Mouse (Mus musculus) lung, embryonic 14.5 days (tissue): ENCODE data around the gene Amn. TPM values are rescaled to one million over a fixed set of nuclear protein-coding genes. Genes with fewer than 3 reads are reported as not detected.

Experiments used
- ATAC-seq: fragments of 200-750 bp; cut with Nextera tagmentation; 2 replicates; pipeline ENCODE4 v1.8.0; 2017; ENCODE audit warnings: mild to moderate bottlenecking, moderate TSS enrichment, moderate library complexity; ENCODE audit not compliant: insufficient read depth
- DNase-seq: peaks from one replicate; pipeline ENCODE4 v3.0.0-alpha.2; 2015
- H3K27ac ChIP-seq: fragments of 300-500 bp; sonication (generic); 2 replicates; pipeline ENCODE4 v1.5.1; 2014; ENCODE audit warnings: low read depth, mild to moderate bottlenecking, moderate library complexity
- H3K27me3 ChIP-seq: fragments of 300-500 bp; sonication (generic); 2 replicates; pipeline ENCODE4 v1.6.1; 2014; ENCODE audit warnings: low read length, control low read depth; ENCODE audit not compliant: insufficient read depth
- H3K36me3 ChIP-seq: fragments of 300-500 bp; sonication (generic); 2 replicates; pipeline ENCODE4 v1.6.1; 2014; ENCODE audit warnings: control low read depth; ENCODE audit not compliant: insufficient read depth
- H3K4me1 ChIP-seq: fragments of 300-500 bp; sonication (generic); 2 replicates; pipeline ENCODE4 v1.6.1; 2014; ENCODE audit warnings: antibody characterized with exemption, control low read depth; ENCODE audit not compliant: insufficient read depth
- H3K4me2 ChIP-seq: fragments of 300-500 bp; sonication (generic); 2 replicates; pipeline ENCODE4 v1.6.1; 2014; ENCODE audit warnings: mild to moderate bottlenecking
- H3K4me3 ChIP-seq: fragments of 300-500 bp; sonication (generic); 2 replicates; pipeline ENCODE4 v1.5.1; 2014; ENCODE audit warnings: low read depth, low read length
- H3K9ac ChIP-seq: fragments of 300-500 bp; sonication (generic); 2 replicates; pipeline ENCODE4 v1.6.1; 2014
- H3K9me3 ChIP-seq: fragments of 300-500 bp; sonication (generic); 2 replicates; pipeline ENCODE4 v1.6.1; 2016; ENCODE audit warnings: low read depth, low read length, control low read depth
- CTCF ChIP-seq: IDR thresholded peaks from 2 replicates; pipeline ENCODE4 v1.5.1; 2016; ENCODE audit warnings: antibody characterized with exemption, low read depth
- WGBS: fragments of 180-500 bp; shearing (Covaris S2); extraction: QIAGEN DNeasy Blood & Tissue Kit; methylation state at CpG from one replicate; pipeline ENCODE4 v1.1.7; 2014; 5-methylcytosine and 5-hydroxymethylcytosine counted together
- polyA plus RNA-seq: library from polyadenylated mRNA; unstranded; fragments of >200 nt; fragmentation: Nextera tagmentation; extraction: Ambion mirVana; gene quantifications from 2 replicates; pipeline ENCODE4 v1.2.1, GENCODE M21; 2014

Gene Amn
- polyA plus RNA-seq, 1 experiment from 2014 or later: 0.36 TPM

- Histone ChIP-seq H3K4me2 (no peak overlapping the region), H3K4me1 (no peaks in the 10 kb centered on the region), H3K27ac (no peak overlapping the region), H3K36me3 (peaks cover 91% of the 10 kb centered on the region), H3K9ac (no peak overlapping the region), H3K27me3 (no peaks in the 10 kb centered on the region), H3K9me3 (no peaks in the 10 kb centered on the region), H3K4me3 (no peak overlapping the region)
- TF ChIP-seq CTCF: no peak
- no peak for DNase-seq
- ATAC-seq: no peak
- WGBS: 93% methylated on average over 27 of the region's 27 CpGs
These were observed 30.6 kb downstream of the Amn start for GRCm38 (mm10) chr12:111301322-111302017.

- Histone ChIP-seq H3K9ac (no peak overlapping the region), H3K4me1 (no peaks in the 10 kb centered on the region), H3K4me2 (no peak overlapping the region), H3K36me3 (peaks cover 91% of the 10 kb centered on the region), H3K4me3 (no peak overlapping the region), H3K27me3 (no peaks in the 10 kb centered on the region), H3K9me3 (no peaks in the 10 kb centered on the region), H3K27ac (no peak overlapping the region)
- no peak for DNase-seq
- TF ChIP-seq CTCF: no peak
- ATAC-seq: no peak
- WGBS: 93% methylated on average over 14 of the region's 14 CpGs
These were observed 31.1 kb downstream of the Amn start for GRCm38 (mm10) chr12:111302018-111302345.

DNA sequence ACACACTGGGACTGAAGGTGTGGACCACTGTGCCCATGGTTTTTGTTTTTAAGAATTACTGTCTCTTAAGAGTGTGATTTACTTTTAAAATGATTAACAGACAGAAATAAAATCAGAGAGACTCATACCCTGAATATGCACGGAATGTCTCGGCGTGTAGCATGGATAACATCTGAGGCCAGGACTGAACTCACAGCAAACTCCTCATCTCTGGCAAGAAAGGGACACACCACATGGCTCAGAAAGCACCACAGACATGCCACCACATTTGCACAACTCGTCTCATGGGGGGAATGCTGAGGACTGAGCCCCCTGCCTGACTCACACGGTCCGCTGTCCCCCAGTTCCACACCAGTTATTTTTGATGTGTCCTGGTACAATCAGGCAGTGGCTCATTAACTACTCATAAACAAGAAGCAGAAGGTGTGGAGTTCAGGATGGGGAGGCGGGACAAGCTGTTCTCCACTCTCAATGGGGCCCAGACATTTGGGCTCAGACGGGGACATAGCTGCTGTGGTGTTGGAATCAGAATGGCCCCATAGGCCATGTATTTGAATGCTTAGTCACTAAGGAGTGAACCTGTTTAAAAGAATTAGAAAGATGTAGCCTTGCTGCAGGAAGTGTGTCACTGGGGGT, 32.9 kb downstream of the Amn start:
- Histone ChIP-seq H3K27me3 (no peaks in the 10 kb centered on the region), H3K36me3 (peaks cover 91% of the 10 kb centered on the region), H3K4me3 (no peak overlapping the region), H3K27ac (no peak overlapping the region), H3K9me3 (no peaks in the 10 kb centered on the region), H3K4me1 (no peaks in the 10 kb centered on the region), H3K4me2 (no peak overlapping the region), H3K9ac (no peak overlapping the region)
- TF ChIP-seq CTCF: no peak
- DNase-seq: no peak
- no peak for ATAC-seq
- 93% methylated on average over 8 of the region's 8 CpGs for WGBS

DNA sequence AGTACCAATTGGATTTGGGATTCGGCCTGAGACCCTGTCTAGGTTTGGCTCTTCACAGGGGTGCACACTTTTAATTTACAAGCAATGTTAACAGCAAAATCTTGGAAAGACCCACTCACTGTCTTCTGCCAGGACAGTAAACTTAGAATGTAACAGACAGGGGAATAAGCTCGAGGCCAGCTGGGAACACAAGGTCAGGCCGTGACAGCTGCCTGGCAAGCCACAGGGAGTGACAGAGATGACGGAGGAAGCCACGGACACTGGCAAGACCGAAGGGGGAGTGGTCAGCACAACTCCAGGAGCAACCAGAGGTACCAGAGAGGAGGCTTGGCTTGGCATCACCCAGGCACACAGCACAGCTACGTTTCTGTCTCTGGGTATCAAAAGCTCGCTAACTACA, 35.9 kb downstream of the Amn start:
- Histone ChIP-seq H3K4me1 (no peaks in the 10 kb centered on the region), H3K9me3 (no peaks in the 10 kb centered on the region), H3K27me3 (no peaks in the 10 kb centered on the region), H3K36me3 (peaks cover 96% of the 10 kb centered on the region), H3K27ac (no peak overlapping the region), H3K4me3 (no peak overlapping the region), H3K4me2 (no peak overlapping the region), H3K9ac (no peak overlapping the region)
- ATAC-seq: no peak
- no peak for TF ChIP-seq CTCF
- 76% methylated on average over 8 of the region's 8 CpGs for WGBS
- no peak for DNase-seq

DNA sequence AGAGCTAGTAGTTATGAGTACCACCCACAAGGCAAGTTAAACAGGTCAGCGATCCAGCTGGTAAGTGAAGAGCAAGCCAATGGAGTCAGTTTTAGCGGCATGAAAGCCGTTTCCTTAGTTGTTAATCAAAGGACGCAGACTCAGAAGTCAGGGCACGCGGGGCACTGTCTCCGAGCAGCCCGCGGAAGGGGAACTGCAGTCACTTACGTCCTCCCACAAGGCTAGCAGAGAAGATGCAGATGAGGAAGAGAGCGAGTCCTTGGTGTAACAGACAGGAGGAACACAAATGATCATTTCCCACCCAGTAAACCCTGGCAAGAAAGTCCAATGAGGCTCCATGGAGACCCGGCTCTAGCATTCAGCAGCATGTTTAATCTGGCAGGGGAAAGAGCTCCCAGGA, 38.4 kb downstream of the Amn start:
- TF ChIP-seq CTCF: no peak
- Histone ChIP-seq H3K27ac (no peak overlapping the region), H3K4me3 (no peak overlapping the region), H3K4me2 (no peak overlapping the region), H3K4me1 (no peaks in the 10 kb centered on the region), H3K36me3 (peaks cover 97% of the 10 kb centered on the region), H3K27me3 (no peaks in the 10 kb centered on the region), H3K9ac (no peak overlapping the region), H3K9me3 (no peaks in the 10 kb centered on the region)
- DNase-seq: no peak
- 79% methylated on average over 12 of the region's 12 CpGs for WGBS
- no peak for ATAC-seq

DNA sequence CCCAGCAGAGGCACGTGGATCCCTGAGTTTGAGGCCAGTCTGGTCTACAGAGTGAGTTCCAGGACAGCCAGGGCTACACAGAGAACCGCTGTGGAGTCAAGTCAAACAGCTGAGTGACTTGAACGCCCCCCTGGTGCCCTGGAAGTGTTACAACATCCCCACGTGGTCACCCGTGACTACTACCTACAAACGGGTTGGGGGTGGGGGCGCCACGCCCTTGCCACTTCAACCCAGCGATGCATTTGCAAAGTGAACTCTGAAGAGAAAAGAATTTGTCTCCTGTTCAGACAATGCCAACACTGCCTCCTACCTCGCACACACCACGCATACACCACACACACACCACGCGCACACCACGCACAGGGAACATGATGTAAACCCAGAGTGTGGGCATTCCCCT, 39.0 kb downstream of the Amn start:
- Histone ChIP-seq H3K9me3 (no peaks in the 10 kb centered on the region), H3K9ac (no peak overlapping the region), H3K27me3 (no peaks in the 10 kb centered on the region), H3K4me2 (no peak overlapping the region), H3K4me3 (no peak overlapping the region), H3K4me1 (no peaks in the 10 kb centered on the region), H3K36me3 (peaks cover 97% of the 10 kb centered on the region), H3K27ac (no peak overlapping the region)
- TF ChIP-seq CTCF: no peak
- WGBS: 79% methylated on average over 14 of the region's 14 CpGs
- ATAC-seq (no peak), DNase-seq (no peak)

GRCm38 (mm10) chr12:111311775-111312174, 40.9 kb downstream of the Amn start:
- Histone ChIP-seq H3K36me3 (peaks cover 97% of the 10 kb centered on the region), H3K4me1 (no peaks in the 10 kb centered on the region), H3K4me2 (no peak overlapping the region), H3K27ac (no peak overlapping the region), H3K9me3 (no peaks in the 10 kb centered on the region), H3K9ac (no peak overlapping the region), H3K4me3 (no peak overlapping the region), H3K27me3 (no peaks in the 10 kb centered on the region)
- DNase-seq (no peak), ATAC-seq (no peak)
- no peak for TF ChIP-seq CTCF
- 91% methylated on average over 10 of the region's 10 CpGs for WGBS

- Histone ChIP-seq H3K9me3 (no peaks in the 10 kb centered on the region), H3K9ac (no peak overlapping the region), H3K27me3 (no peaks in the 10 kb centered on the region), H3K4me3 (no peak overlapping the region), H3K36me3 (peaks cover 99% of the 10 kb centered on the region), H3K4me2 (no peak overlapping the region), H3K4me1 (no peaks in the 10 kb centered on the region), H3K27ac (no peak overlapping the region)
- no peak for DNase-seq
- WGBS: 91% methylated on average over 7 of the region's 7 CpGs
- no peak for TF ChIP-seq CTCF
- ATAC-seq: no peak
These were observed 43.4 kb downstream of the Amn start for GRCm38 (mm10) chr12:111314273-111314672.
